Mouse (Mus musculus) embryo, embryonic 10 days (tissue): ENCODE data around the gene Cdca5.
"Not testable (repeated sequence)": the region's sequence is repeated elsewhere in the genome, so short reads cannot be mapped to it uniquely, and the experiment has no call there.

Source experiments
- DNase-seq: peaks from one replicate; pipeline ENCODE4 v3.0.0-alpha.2; 2015; ENCODE audit warnings: low spot score

The Cdca5 gene

GRCm38 (mm10) chr19:6104476-6104875, 19.7 kb downstream of the Cdca5 start:
- DNase-seq: no peak

GRCm38 (mm10) chr19:6105586-6105985, 20.8 kb downstream of the Cdca5 start, which contains the start of gene Naaladl1:
Gene Naaladl1, plus strand, starts transcription at chr19:6105782.
- DNase-seq: no peak

GRCm38 (mm10) chr19:6113116-6113515, 28.3 kb downstream of the Cdca5 start:
- no peak for DNase-seq

DNA sequence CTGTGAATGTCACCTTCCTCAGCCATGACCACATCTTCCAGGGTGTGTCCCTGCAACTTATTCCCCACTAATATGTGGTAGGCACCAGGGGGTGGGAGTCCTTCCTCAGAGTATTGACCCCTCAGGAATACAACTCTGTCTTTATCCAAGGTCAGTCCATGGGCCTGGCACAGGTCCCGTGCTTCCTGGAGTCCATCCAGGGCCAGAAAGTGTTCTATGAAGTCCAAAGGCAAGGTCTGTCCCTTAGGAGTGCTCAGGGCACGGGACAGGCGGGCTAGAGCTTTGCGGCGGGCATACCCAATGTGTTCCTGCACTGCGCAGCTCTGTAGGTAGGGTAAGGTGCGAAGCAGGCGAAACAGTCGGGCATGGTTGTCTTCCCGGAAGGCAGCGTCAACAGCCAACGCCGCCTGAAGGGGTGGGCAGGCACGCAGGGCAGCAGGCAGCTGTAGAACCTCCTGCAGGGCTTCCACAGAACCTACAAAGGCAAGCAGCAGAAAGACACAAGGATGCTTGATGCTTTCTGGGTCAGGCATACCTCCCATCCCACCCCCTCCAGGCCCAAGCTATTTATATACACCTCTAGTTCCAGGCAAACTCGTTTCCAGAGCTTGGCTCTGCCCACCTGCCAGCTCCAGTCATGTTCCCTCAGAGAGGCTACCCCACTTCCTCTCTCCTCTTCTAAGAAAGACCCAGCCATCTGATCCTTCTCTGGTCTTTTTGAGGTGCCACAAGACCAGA, 31.5 kb downstream of the Cdca5 start:
- no peak for DNase-seq

DNA sequence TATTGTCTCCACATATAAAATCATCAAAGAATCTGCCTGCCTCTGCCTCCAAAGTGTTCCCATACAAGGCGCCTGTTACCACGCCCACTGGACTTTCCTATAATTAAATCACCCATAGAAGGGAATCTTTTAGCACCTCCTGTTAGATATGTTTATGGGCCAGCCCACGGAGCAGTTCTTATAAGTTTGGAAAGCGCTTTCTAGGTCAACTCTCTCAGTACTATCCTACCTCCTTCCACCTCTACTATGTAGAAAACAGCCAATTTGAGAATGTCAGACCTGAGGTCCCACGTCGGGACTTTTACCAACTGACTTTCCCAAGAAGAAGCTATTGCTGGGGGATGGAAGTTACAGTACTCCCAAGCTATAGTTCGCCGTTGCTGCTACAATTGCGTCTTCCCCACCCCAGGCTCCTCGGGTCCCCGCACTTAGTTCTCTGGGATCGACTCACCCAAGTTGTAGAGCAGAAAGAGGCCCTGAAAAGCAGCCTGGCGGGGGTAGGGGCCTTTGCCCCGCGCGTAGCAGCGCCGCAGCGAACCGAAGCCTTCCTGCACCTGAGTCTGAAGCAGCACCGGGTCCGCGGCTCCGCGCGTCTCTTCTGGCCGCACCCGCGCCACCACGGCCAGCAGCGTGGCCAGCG, 32.7 kb downstream of the Cdca5 start:
- DNase-seq: no peak

- DNase-seq: peak; percentile 96
Measured at GRCm38 (mm10) chr19:6117986-6118676, 33.3 kb downstream of the Cdca5 start, which contains the start of gene Sac3d1. Gene Sac3d1, minus strand, starts transcription at chr19:6118650.

GRCm38 (mm10) chr19:6118677-6119185, 33.9 kb downstream of the Cdca5 start:
- DNase-seq: no peak

- DNase-seq: no peak
Measured at GRCm38 (mm10) chr19:6121761-6122160, 37.0 kb downstream of the Cdca5 start.

DNA sequence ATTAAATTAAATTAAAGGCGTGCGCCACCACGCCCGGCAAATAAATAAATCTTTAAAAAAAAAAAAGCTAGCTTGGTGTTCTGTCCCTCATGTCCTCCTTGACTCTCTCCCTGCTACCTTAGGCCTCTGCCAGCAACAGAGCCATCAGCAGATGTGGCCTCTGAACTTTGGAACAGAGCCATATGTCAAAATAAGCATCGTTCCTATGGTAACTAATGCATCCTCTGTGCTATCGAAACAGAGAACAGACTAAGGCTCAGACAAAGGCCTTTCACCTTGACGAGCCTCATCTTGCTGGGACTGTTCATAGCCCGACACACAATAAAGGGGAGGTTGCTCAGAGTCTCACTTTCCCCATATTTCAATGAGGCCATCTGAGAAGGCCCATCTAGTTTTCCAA, 38.5 kb downstream of the Cdca5 start:
- DNase-seq: peak; percentile 71

DNA sequence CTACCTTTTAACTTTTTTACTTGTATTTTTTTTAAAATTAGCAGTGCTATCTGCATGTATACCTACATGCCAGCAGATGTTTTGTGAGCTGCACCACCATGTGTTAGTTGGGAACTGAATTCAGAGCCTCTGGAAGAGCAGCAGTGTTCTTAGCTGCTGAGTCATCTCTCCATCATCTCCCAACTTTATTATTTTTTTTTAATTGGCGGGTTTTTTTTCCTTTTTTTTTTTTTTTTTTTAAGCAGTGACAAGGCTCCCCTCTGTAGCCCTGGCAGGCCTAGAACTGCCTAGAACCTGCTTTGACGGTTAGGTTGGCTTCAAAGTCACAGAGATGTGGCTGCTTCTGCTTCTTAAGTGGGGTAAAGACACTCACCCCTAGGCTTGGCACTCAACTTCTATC, 40.1 kb downstream of the Cdca5 start:
- DNase-seq: no peak

GRCm38 (mm10) chr19:6126289-6126688, 41.5 kb downstream of the Cdca5 start:
- peak; percentile 52 for DNase-seq

- no peak for DNase-seq
Measured at GRCm38 (mm10) chr19:6126789-6127580, 42.2 kb downstream of the Cdca5 start.

DNA sequence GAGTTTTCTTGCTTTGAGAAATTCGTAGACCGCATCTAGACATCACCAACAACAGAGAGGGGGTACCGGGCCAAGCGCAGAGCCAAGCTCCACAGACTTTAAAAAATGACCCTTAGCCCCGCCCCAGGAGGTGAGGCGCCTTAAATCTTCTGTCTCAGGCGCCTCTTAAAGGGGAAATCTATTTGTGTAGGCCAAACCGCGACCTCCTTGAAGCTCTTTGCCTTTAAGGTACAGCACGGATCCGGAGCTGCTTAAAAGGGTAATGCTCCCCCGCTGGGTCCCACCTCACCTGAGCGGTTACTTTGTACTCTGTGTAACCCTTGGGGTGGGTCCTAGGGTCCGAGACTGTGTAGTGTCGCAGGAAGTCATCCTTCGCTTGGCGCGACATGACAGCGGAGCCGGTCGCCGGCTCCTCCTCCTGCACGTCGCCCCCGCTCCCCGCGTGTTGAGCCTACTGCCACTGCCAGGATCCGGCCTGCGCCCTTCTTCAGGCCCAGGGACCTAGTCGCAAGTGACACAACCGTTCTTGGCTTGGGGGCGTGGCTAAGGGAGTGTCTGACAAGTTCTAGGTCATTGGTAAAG, 43.1 kb downstream of the Cdca5 start, which contains the start of gene Snx15:
Gene Snx15 (minus strand): TSS at position 545 of the 582 bp plus-strand sequence.
- DNase-seq: peak; percentile 96

GRCm38 (mm10) chr19:6130414-6131128, 45.8 kb downstream of the Cdca5 start:
- not testable (repeated sequence) for DNase-seq

DNA sequence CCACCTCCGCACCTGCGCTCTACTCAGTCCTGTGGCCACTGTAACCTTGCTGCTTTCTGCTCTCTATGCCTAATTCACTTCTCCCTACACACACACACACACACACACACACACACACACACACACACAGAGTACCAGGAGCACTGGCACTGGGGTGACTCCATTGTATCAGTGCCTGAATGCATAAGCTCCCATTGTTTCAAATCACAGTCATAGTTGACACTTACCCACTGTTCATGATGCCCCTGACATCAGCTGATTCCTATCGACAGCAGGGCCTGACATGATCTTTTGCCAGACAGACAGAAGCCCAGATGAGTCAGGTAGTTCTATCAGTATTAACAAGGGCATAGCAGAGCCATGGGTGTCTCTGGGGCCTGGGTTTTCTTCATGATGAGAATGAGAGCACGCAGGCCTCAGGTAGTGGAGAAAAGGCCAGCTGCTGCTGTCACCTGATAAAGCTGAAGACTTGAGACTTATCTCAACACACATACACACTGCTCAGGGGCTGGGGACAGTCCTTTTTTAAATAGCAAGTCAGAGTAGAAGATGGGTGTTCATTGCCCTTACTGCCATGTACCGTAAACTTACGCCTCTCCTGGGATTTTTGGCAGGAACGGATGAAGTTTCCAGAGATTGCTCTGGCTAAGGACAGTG, 47.5 kb downstream of the Cdca5 start:
- no peak for DNase-seq

GRCm38 (mm10) chr19:6133197-6133596, 48.4 kb downstream of the Cdca5 start:
- not testable (repeated sequence) for DNase-seq

DNA sequence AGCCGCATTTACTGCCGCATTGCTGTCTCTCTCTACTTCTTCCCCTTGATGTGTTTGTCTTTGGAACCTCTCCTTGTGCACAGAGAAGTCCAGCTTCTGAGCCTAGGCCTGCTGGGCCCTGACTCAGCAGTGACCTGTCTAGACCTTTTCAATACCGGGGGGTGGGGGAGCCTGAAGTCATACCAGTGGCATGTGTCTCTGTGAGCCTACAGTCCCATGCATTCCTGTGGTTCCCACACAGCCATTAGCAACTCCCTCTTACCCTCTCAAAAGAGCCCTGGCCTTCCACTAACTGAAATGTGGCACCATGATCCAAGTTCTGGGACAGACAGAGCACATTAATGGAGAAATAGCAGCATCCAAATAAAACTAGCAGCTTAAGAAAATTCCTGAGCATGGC, 51.6 kb downstream of the Cdca5 start:
- DNase-seq: no peak

DNA sequence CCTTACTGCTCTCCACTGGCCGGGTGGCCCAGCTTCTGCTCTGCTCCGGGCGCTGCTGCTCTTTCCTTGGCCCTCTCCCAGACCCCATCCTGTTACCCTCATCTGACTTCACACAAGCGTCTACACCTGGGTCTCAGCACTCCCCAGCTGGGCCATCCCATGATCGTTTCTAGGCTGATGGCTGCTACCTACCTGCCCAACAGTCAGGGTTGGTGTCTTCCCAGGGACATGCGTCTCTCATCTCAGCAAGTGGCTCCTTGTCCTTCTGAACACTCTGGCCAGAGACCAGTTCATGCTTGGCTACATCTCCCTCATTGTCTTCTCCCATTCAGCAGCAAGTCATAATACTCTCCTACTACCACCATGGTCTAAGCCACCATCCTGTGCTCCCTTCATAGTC, 54.9 kb downstream of the Cdca5 start:
- DNase-seq: no peak

DNA sequence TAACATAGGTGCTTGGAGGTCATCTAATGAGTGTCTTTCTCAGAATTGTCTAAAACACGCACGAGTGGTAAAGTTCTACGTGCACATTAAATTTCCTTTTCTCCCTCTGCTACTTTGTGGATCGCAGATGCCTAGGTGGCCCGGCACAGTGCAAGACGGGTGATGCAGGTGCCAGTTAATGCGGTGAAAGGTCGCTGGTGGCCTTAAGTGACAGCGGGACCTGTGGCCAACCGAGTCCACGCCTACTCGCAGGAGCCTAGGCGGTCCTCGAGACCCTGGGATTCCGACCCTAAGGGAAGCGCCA, 55.5 kb downstream of the Cdca5 start:
- DNase-seq: no peak

DNA sequence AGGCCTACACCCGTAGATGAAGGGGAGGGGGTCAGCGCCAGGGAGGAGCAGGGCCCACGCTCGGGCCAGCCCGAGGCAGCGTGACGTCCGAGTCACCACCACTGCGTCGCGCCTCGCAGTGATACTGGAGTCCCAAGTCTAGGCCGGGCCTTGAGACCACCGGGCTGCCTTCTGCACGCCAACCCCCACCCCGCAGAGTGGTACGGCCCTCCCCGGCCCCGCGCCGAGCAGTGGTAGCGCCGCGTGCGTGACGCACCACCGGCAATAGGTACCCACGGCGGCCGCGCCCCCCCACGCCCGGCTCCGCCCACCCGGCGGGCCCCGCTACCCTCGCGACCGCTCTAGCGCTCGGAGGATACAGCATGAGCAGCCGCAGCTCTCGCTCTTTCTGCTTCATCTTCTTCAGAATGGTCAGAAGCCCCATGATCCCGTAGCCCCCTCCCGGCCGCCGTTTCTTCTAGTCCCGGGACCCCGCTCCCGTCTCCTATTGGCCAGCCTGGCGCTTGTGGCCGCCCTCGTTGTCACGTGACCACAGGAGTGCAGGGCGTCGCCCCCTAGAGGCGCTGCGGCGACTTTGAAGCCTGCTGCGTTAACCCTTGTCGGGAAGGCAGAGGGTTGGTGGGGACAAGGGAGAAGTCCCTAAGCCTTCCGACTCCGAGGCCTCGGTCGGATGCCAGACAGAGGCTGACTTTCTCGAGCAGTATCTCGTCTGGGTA, 56.1 kb downstream of the Cdca5 start, which contains the start of gene Batf2:
Gene Batf2 (plus strand): TSS at position 306 of the 716 bp plus-strand sequence.
- peak; percentile 98 for DNase-seq
